Mouse (Mus musculus): ENCODE results near the gene Bmpr2. TPM values are rescaled to one million over a fixed set of nuclear protein-coding genes. Genes with fewer than 3 reads are reported as not detected.

Bmpr2 gene
- 1.2 and 1.7 TPM in 2 replicates for polyA plus RNA-seq (2012)

DNA sequence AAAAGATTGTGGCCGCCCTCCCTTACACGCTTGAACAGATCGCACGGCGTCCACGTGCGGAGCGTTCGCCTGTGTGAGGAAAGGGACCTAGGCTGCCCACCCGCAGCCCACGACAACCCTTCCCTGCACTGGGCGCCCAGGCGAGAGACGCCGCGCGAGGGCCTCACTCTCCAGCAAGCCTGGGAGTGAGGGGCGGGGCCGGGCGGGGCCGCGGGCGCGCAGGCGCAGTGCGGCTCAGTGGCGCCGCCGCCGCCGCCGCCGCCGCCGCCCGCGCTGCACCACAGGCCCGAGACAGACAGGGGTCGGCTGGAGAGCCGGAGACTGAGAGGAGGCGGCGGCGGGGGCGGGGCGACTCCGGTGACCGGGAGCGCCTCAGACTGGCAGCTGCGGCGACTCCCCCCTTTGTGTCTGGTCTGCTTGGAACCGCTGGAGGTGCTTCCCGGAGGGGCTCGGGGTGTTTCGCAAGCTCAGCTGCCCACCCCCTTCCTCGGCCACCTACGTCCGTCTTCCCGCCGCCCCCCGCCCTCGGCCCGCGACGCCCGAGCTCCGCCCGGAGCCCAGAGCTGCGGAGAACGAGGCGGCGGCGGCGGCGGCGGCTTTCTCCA, at the start of gene Bmpr2:
Gene Bmpr2 (plus strand): TSS at position 237 of the 605 bp plus-strand sequence.

GRCm38 (mm10) chr1:59912413-59913157, 149.4 kb downstream of the Bmpr2 start, which contains the start of gene Fam117b:
Fam117b (plus strand) TSS chr1:59913006.

Other genes with a start within 250 kb of the Bmpr2 start
- gene Gm973, start 247.1 kb upstream of the Bmpr2 start, polyA plus RNA-seq (2012) = 0.85 and 1.5 TPM in 2 replicates
- 302 and 325 TPM in 2 replicates for gene Sumo1, start 92.6 kb upstream of the Bmpr2 start, polyA plus RNA-seq (2012)
- 106 and 160 TPM in 2 replicates for gene Nop58, start 78.4 kb upstream of the Bmpr2 start, polyA plus RNA-seq (2012)
- gene Fam117b, start 149.6 kb downstream of the Bmpr2 start, polyA plus RNA-seq (2012) = 26.3 and 30.0 TPM in 2 replicates

Data from megakaryocyte-erythroid progenitor cell, adult 5 weeks (primary cell).